Mouse (Mus musculus): ENCODE measurements around the gene Eml2. TPM values are rescaled to one million over a fixed set of nuclear protein-coding genes. Genes with fewer than 3 reads are reported as not detected.

The Eml2 gene
- total RNA-seq, 2 experiments from 2014 or later = 13.9 to 15.0 TPM

Small RNA genes within 50 kb of the gene (microRNA-seq; reads per million reads assigned to microRNA genes)
- 101 reads per million, percentile 60 among the genes with 10 or more reads in this experiment for gene Mir330

Other genes with a start within 250 kb of the Eml2 start
- not detected for gene Nanos2, start 189.0 kb upstream of the Eml2 start, total RNA-seq (2021)
- gene Mypop, start 185.2 kb upstream of the Eml2 start, total RNA-seq (2021) = 1 to 10 TPM; 8.7 to 8.9 TPM
- 10 to 100 TPM; 18.3 to 18.5 TPM for gene Irf2bp1, start 172.4 kb upstream of the Eml2 start, total RNA-seq (2021)
- gene Foxa3, start 152.9 kb upstream of the Eml2 start, total RNA-seq (2021) = under 1 TPM in 1 of 2 experiments, not detected in 1; 0.09 TPM
- 10 to 100 TPM; 74.1 to 74.6 TPM for gene Sympk, start 152.0 kb upstream of the Eml2 start, total RNA-seq (2021)
- gene Rsph6a, start 121.7 kb upstream of the Eml2 start, total RNA-seq (2021) = not detected
- gene Dmwd, start 100.2 kb upstream of the Eml2 start, total RNA-seq (2021) = 10 to 100 TPM; 33.8 to 39.1 TPM
- gene Dmpk, start 92.6 kb upstream of the Eml2 start, total RNA-seq (2021) = 100 to 1,000 TPM; 232 to 265 TPM
- gene Six5, start 81.8 kb upstream of the Eml2 start, total RNA-seq (2021) = 1 to 10 TPM; 1.7 to 2.1 TPM
- gene Gm4969, start 58.1 kb upstream of the Eml2 start, total RNA-seq (2021) = not detected
- gene Fbxo46, start 56.6 kb upstream of the Eml2 start, total RNA-seq (2021) = 1 to 10 TPM; 2.2 to 2.6 TPM
- 1 to 10 TPM; 1.9 to 2.0 TPM for gene Qpctl, start 27.1 kb upstream of the Eml2 start, total RNA-seq (2021)
- 10 to 100 TPM; 50.5 to 55.4 TPM for gene Snrpd2, start 26.7 kb upstream of the Eml2 start, total RNA-seq (2021)
- not detected for gene Gipr, start 10.3 kb upstream of the Eml2 start, total RNA-seq (2021)
- gene Gpr4, start 36.1 kb downstream of the Eml2 start, total RNA-seq (2021) = 1 to 10 TPM; 1.3 to 3.3 TPM
- 10 to 100 TPM; 41.3 to 47.1 TPM for gene Opa3, start 51.9 kb downstream of the Eml2 start, total RNA-seq (2021)
- 10 to 100 TPM; 11.6 to 22.2 TPM for gene Vasp, start 95.4 kb downstream of the Eml2 start, total RNA-seq (2021)
- gene Ppm1n, start 103.6 kb downstream of the Eml2 start, total RNA-seq (2021) = under 1 TPM; 0.30 to 0.36 TPM
- 1,000 to 10,000 TPM; 1,025 to 1,102 TPM for gene Rtn2, start 106.2 kb downstream of the Eml2 start, total RNA-seq (2021)
- gene Fosb, start 133.6 kb downstream of the Eml2 start, total RNA-seq (2021) = 1 to 10 TPM in 1 of 2 experiments, under 1 TPM in 1; 0.57 to 2.5 TPM
- 10 to 100 TPM; 30.0 to 30.8 TPM for gene Ercc1, start 168.4 kb downstream of the Eml2 start, total RNA-seq (2021)
- gene Cd3eap, start 183.1 kb downstream of the Eml2 start, total RNA-seq (2021) = 10 to 100 TPM; 10.8 to 11.4 TPM
- 1 to 10 TPM; 3.6 to 5.3 TPM for gene Ppp1r13l, start 183.3 kb downstream of the Eml2 start, total RNA-seq (2021)
- 10 to 100 TPM in 1 of 2 experiments, 1 to 10 TPM in 1; 9.0 to 10.6 TPM for gene Ercc2, start 205.6 kb downstream of the Eml2 start, total RNA-seq (2021)
- under 1 TPM in 1 of 2 experiments, not detected in 1; 0.21 TPM for gene Klc3, start 227.7 kb downstream of the Eml2 start, total RNA-seq (2021)
- gene Ckm, start 228.4 kb downstream of the Eml2 start, total RNA-seq (2021) = over 10,000 TPM; 37,972 to 42,859 TPM

Measured in gastrocnemius, adult 18-20 months (tissue).